Mouse (Mus musculus): Measurements from ENCODE around the gene Slc2a13. TPM values are rescaled to one million over a fixed set of nuclear protein-coding genes. Genes with fewer than 3 reads are reported as not detected.
A peak's percentile ranks its signal among the peaks of the same experiment; 100 is the strongest.

The Slc2a13 gene
- polyA plus RNA-seq, 1 experiment from 2014 or later, result 0.15 TPM

GRCm38 (mm10) chr15:91282822-91283221 is 290.2 kb downstream of the Slc2a13 start:
- no peaks in the 10 kb centered on the region for H3K27me3 ChIP-seq
- CTCF ChIA-PET, result interaction anchor here (0.8 kb wide), 1 partner anchor 16 kb away, joined by 3 read pairs; no protein-coding TSS in a partner anchor
- POLR2A ChIA-PET, result interaction anchor here (0.7 kb wide), 1 partner anchor 267 kb away, joined by 3 read pairs; no protein-coding TSS in a partner anchor
- in situ Hi-C loops (cut with MboI; ENCODE audit: low pct_unique_long_range_greater_than_20kb), result no loop called here
- TF ChIP-seq CTCF (IDR thresholded peaks at IDR 0.05), result no peak
- DNase-seq (ENCODE audit: low read depth, low spot score), result no peak
- ATAC-seq, result no peak

GRCm38 (mm10) chr15:91281521-91281920 is 291.5 kb downstream of the Slc2a13 start:
- no peak for DNase-seq (ENCODE audit: low read depth, low spot score)
- no peak for TF ChIP-seq CTCF (IDR thresholded peaks at IDR 0.05)
- in situ Hi-C loops (cut with MboI; ENCODE audit: low pct_unique_long_range_greater_than_20kb), result no loop called here
- CTCF ChIA-PET, result no interaction called here
- no peak for ATAC-seq
- H3K27me3 ChIP-seq, result no peaks in the 10 kb centered on the region
- POLR2A ChIA-PET, result no interaction called here

- H3K27me3 ChIP-seq, result no peaks in the 10 kb centered on the region
- TF ChIP-seq CTCF (IDR thresholded peaks at IDR 0.05), result no peak
- CTCF ChIA-PET, result interaction anchor here (1.5 kb wide), 1 partner anchor 10 kb away, joined by 7 read pairs; no protein-coding TSS in a partner anchor
- in situ Hi-C loops (cut with MboI; ENCODE audit: low pct_unique_long_range_greater_than_20kb), result no loop called here
- POLR2A ChIA-PET, result no interaction called here
- no peak for DNase-seq (ENCODE audit: low read depth, low spot score)
- ATAC-seq, result no peak
These were observed 293.5 kb downstream of the Slc2a13 start for GRCm38 (mm10) chr15:91279571-91279970.

DNA sequence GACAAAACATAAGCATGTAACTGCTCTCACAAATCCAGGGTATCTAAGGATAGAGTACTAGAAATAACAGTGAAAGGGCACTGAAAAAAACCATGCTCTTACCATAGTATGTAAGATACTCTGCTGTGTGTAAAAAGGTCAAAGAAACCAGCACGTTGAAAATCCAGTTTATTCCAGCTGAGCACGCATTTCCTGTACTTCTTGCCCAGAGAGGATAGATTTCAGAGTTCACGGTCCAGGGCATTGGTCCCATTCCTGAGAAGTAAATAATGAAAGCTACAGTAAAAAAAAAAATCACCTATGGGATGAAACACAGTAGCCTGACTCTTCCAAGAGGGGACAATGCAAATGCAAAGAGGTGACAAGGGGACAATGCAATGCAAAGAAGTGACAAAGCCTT is 297.1 kb downstream of the Slc2a13 start:
- ATAC-seq (no peak), DNase-seq (ENCODE audit: low read depth, low spot score) (no peak)
- ChIA-PET CTCF (interaction anchor here (1.1 kb wide), 1 partner anchor 14 kb away, joined by 4 read pairs; no protein-coding TSS in a partner anchor), POLR2A (no interaction called here)
- no peaks in the 10 kb centered on the region for H3K27me3 ChIP-seq
- in situ Hi-C loops (cut with MboI; ENCODE audit: low pct_unique_long_range_greater_than_20kb), result no loop called here
- TF ChIP-seq CTCF (IDR thresholded peaks at IDR 0.05), result no peak

DNA sequence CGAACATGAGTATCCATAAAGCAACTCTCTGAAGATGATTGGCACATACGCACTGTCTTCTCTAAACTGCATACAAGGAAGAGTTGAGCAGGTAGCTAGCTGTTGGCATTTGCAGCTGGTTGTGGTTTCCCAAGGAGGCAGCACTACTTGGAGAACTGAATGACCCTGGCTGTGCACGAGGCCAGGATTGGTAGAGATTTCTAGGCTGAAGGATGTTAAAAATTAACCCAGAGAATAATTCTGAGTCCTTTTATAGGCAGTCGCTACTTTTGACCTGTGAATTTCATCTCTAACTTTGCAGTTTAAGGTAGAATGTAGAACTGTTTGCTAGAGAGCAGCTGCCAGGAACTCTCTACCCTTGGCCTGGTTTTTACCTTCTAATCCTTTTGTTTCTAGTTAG is 304.5 kb downstream of the Slc2a13 start:
- in situ Hi-C loops (cut with MboI; ENCODE audit: low pct_unique_long_range_greater_than_20kb), result no loop called here
- peaks cover 12% of the 10 kb centered on the region for H3K27me3 ChIP-seq
- CTCF ChIA-PET, result interaction anchor here (1.2 kb wide), 1 partner anchor 9 kb away, joined by 3 read pairs; no protein-coding TSS in a partner anchor
- DNase-seq (ENCODE audit: low read depth, low spot score) (no peak), ATAC-seq (no peak)
- POLR2A ChIA-PET, result no interaction called here
- no peak for TF ChIP-seq CTCF (IDR thresholded peaks at IDR 0.05)

DNA sequence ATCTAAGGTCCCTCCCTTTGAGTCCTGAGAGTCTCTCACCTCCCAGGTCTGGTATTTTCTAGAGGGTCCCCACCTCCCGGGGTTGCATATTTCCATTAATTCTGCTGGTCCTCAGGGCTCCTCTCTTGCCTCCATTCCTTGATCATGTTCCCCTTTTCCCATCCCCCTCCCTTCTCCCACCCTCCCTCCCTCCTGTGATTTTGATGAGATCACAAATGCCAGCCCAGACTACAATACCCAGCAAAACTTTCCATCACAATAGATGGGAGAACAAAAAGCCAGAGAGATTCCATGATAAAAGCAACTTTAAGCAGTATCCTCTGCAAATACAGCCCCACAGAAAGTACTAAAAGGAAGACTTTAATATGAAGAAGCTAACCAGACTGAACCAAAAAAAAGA is 309.1 kb downstream of the Slc2a13 start:
- TF ChIP-seq CTCF (IDR thresholded peaks at IDR 0.05), result no peak
- CTCF ChIA-PET, result interaction anchor here (1.1 kb wide), 1 partner anchor 11 kb away, joined by 4 read pairs; no protein-coding TSS in a partner anchor
- peaks cover 22% of the 10 kb centered on the region for H3K27me3 ChIP-seq
- POLR2A ChIA-PET, result no interaction called here
- no peak for DNase-seq (ENCODE audit: low read depth, low spot score)
- in situ Hi-C loops (cut with MboI; ENCODE audit: low pct_unique_long_range_greater_than_20kb), result no loop called here
- ATAC-seq, result no peak

DNA sequence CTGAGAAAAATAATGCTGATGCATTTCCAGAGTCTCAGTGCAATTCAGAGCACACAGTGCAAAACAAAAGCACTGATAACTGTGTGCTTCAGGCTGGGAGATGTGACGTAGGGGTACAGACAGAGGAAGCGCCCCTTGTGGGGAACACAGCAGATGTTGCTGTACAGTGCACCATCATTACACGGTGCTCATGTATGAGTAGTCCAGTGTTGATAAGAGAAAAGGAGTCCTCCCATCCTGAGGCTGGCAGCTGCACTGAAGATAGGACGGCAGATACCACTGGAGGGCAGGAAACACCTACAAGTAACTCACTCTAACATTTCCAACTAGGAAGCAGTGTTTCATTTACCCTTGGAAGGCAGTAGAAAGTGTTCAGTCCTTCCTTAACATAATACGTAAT is 312.5 kb downstream of the Slc2a13 start:
- POLR2A ChIA-PET, result no interaction called here
- CTCF ChIA-PET, result interaction anchor here (1.4 kb wide), 1 partner anchor 309 kb away, joined by 3 read pairs; no protein-coding TSS in a partner anchor
- DNase-seq (ENCODE audit: low read depth, low spot score) (no peak), ATAC-seq (no peak)
- in situ Hi-C loops (cut with MboI; ENCODE audit: low pct_unique_long_range_greater_than_20kb), result no loop called here
- H3K27me3 ChIP-seq, result peaks cover 20% of the 10 kb centered on the region
- TF ChIP-seq CTCF (IDR thresholded peaks at IDR 0.05), result no peak

- DNase-seq (ENCODE audit: low read depth, low spot score) (no peak), ATAC-seq (no peak)
- in situ Hi-C loops (cut with MboI; ENCODE audit: low pct_unique_long_range_greater_than_20kb), result no loop called here
- POLR2A ChIA-PET, result no interaction called here
- H3K27me3 ChIP-seq, result peaks cover 18% of the 10 kb centered on the region
- no peak for TF ChIP-seq CTCF (IDR thresholded peaks at IDR 0.05)
- CTCF ChIA-PET, result no interaction called here
These were observed 315.9 kb downstream of the Slc2a13 start for GRCm38 (mm10) chr15:91257140-91257539.

- in situ Hi-C loops (cut with MboI; ENCODE audit: low pct_unique_long_range_greater_than_20kb), result no loop called here
- DNase-seq (ENCODE audit: low read depth, low spot score) (no peak), ATAC-seq (no peak)
- CTCF ChIA-PET, result no interaction called here
- peaks cover 18% of the 10 kb centered on the region for H3K27me3 ChIP-seq
- TF ChIP-seq CTCF (IDR thresholded peaks at IDR 0.05), result no peak
- POLR2A ChIA-PET, result no interaction called here
These were observed 317.8 kb downstream of the Slc2a13 start for GRCm38 (mm10) chr15:91255308-91255707.

- DNase-seq (ENCODE audit: low read depth, low spot score) (no peak), ATAC-seq (no peak)
- ChIA-PET CTCF (interaction anchor here (0.6 to 1.3 kb wide), 5 partner anchors 9 to 38 kb away, joined by 3 to 4 read pairs (median 3); no protein-coding TSS in a partner anchor), POLR2A (interaction anchor here (0.7 kb wide), 1 partner anchor 463 kb away, joined by 3 read pairs; no protein-coding TSS in a partner anchor)
- in situ Hi-C loops (cut with MboI; ENCODE audit: low pct_unique_long_range_greater_than_20kb), result no loop called here
- peaks cover 3% of the 10 kb centered on the region for H3K27me3 ChIP-seq
- peak; percentile 56 for TF ChIP-seq CTCF (IDR thresholded peaks at IDR 0.05)
These were observed 320.1 kb downstream of the Slc2a13 start for GRCm38 (mm10) chr15:91252956-91253355.

GRCm38 (mm10) chr15:91251544-91252408 is 321.3 kb downstream of the Slc2a13 start:
- DNase-seq (ENCODE audit: low read depth, low spot score) (no peak), ATAC-seq (no peak)
- no peak for TF ChIP-seq CTCF (IDR thresholded peaks at IDR 0.05)
- in situ Hi-C loops (cut with MboI; ENCODE audit: low pct_unique_long_range_greater_than_20kb), result no loop called here
- H3K27me3 ChIP-seq, result peaks cover 8% of the 10 kb centered on the region
- ChIA-PET POLR2A (interaction anchor here (0.7 kb wide), 1 partner anchor 16 kb away, joined by 3 read pairs; no protein-coding TSS in a partner anchor), CTCF (interaction anchor here (1.2 to 1.3 kb wide), 2 partner anchors 12 to 25 kb away, joined by 4 read pairs; no protein-coding TSS in a partner anchor)
